Mouse (Mus musculus) embryonic facial prominence, embryonic 12.5 days (tissue): ENCODE results near the gene Gatad1. TPM values are rescaled to one million over a fixed set of nuclear protein-coding genes. Genes with fewer than 3 reads are reported as not detected.

Experiments used
- ATAC-seq: fragments of 200-750 bp; cut with Nextera tagmentation; 2 replicates; pipeline ENCODE4 v1.8.0; 2017; ENCODE audit not compliant: insufficient number of reproducible peaks, insufficient read depth, low FRiP score, low TSS enrichment
- H3K27ac ChIP-seq: fragments of 300-500 bp; sonication (generic); 2 replicates; pipeline ENCODE4 v1.5.1; 2016; ENCODE audit warnings: mild to moderate bottlenecking
- H3K27me3 ChIP-seq: fragments of 300-500 bp; sonication (generic); 2 replicates; pipeline ENCODE4 v1.6.1; 2016; ENCODE audit warnings: mild to moderate bottlenecking, moderate library complexity
- H3K36me3 ChIP-seq: fragments of 300-500 bp; sonication (generic); 2 replicates; pipeline ENCODE4 v1.6.1; 2016; ENCODE audit warnings: mild to moderate bottlenecking
- H3K4me1 ChIP-seq: fragments of 300-500 bp; sonication (generic); 2 replicates; pipeline ENCODE4 v1.6.1; 2016
- H3K4me2 ChIP-seq: fragments of 300-500 bp; sonication (generic); replicated peaks from 2 replicates; pipeline ENCODE4 v1.6.1; 2016; ENCODE audit warnings: mild to moderate bottlenecking, moderate library complexity
- H3K4me3 ChIP-seq: fragments of 300-500 bp; sonication (generic); 2 replicates; pipeline ENCODE4 v1.5.1; 2016; ENCODE audit warnings: mild to moderate bottlenecking
- H3K9ac ChIP-seq: fragments of 300-500 bp; sonication (generic); 2 replicates; pipeline ENCODE4 v1.6.1; 2016; ENCODE audit warnings: mild to moderate bottlenecking, moderate library complexity
- H3K9me3 ChIP-seq: fragments of 300-500 bp; sonication (generic); 2 replicates; pipeline ENCODE4 v1.6.1; 2016; ENCODE audit warnings: mild to moderate bottlenecking, moderate library complexity
- WGBS: fragments of 180-500 bp; shearing (Covaris S2); methylation state at CpG from one replicate; pipeline ENCODE4 v1.1.7; 2016; 5-methylcytosine and 5-hydroxymethylcytosine counted together
- polyA plus RNA-seq: library from polyadenylated mRNA; unstranded; fragments of >200 nt; fragmentation: Nextera tagmentation; extraction: Ambion mirVana; gene quantifications from 2 replicates; pipeline ENCODE4 v1.2.1, GENCODE M21; 2016

The Gatad1 gene
- polyA plus RNA-seq: 66.3 and 71.2 TPM in 2 replicates

DNA sequence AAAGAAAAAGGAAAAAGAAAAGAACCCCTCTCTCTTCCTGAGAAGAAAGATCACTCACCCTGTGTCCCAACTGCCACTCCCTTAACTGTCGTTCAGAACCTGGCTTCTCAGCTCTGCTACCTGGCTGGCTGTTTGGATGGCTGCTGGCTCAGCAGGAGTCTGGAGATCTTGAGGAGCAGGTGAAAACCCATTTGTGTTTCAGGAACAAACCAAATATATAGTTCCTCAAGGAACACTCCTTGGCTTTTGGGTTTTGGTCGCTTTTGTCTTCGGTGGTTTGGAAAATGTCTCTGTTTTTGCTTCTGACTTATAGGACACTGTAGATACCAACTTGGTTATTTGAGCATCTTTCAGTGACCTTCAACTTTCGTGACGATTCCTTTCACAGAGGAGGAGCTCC lies at the start of gene Gatad1:
Gene Gatad1, minus strand, starts transcription at position 101 of the 400 bp plus-strand sequence.
- no peak for ATAC-seq
- no peaks in the 10 kb centered on the region for H3K36me3 ChIP-seq
- no peak within 1 kb of the TSS for H3K4me3 ChIP-seq
- no peaks in the 10 kb centered on the region for H3K27me3 ChIP-seq
- H3K4me2 ChIP-seq: no peak within 1 kb of the TSS
- WGBS: 73% methylated on average over 5 of the region's 5 CpGs
- no peak within 1 kb of the TSS for H3K9ac ChIP-seq
- H3K27ac ChIP-seq: no peak within 1 kb of the TSS
- H3K4me1 ChIP-seq: no peaks in the 10 kb centered on the region
- H3K9me3 ChIP-seq: no peaks in the 10 kb centered on the region

DNA sequence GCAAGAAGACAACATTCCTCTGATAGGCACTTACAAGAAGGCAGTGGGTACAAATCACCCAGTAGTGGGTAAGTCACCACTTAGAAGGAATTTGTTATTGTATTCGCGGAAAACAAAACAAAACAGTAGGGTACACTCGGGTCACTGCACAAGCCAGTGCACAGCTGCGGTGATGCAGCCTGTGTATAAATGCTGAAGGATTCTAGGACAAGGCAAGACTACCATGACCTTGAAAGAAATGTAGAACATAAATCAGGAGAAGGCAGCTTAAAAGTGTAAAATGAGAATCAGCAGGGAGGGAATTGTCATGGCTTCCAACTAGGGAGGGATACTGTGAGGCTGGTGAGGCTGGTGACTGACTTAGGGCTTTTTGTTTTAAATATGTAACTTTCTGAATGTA lies 45.2 kb upstream of the Gatad1 start:
- H3K36me3 ChIP-seq: peaks cover 35% of the 10 kb centered on the region
- H3K27me3 ChIP-seq: no peaks in the 10 kb centered on the region
- H3K9ac ChIP-seq: no peak overlapping the region
- no peak overlapping the region for H3K4me3 ChIP-seq
- WGBS: 86% methylated on average over 4 of the region's 4 CpGs
- no peaks in the 10 kb centered on the region for H3K4me1 ChIP-seq
- ATAC-seq: no peak
- H3K27ac ChIP-seq: no peak overlapping the region
- no peaks in the 10 kb centered on the region for H3K9me3 ChIP-seq
- no peak overlapping the region for H3K4me2 ChIP-seq

GRCm38 (mm10) chr5:3700025-3700424 lies 43.0 kb upstream of the Gatad1 start:
- Histone ChIP-seq H3K9me3 (no peaks in the 10 kb centered on the region), H3K4me3 (no peak overlapping the region), H3K36me3 (peaks cover 37% of the 10 kb centered on the region), H3K4me2 (no peak overlapping the region), H3K4me1 (no peaks in the 10 kb centered on the region), H3K27me3 (no peaks in the 10 kb centered on the region), H3K9ac (no peak overlapping the region), H3K27ac (no peak overlapping the region)
- ATAC-seq: no peak
- 96% methylated on average over 5 of the region's 5 CpGs for WGBS

- no peak for ATAC-seq
- Histone ChIP-seq H3K27ac (no peak overlapping the region), H3K36me3 (peaks cover 57% of the 10 kb centered on the region), H3K9me3 (no peaks in the 10 kb centered on the region), H3K27me3 (no peaks in the 10 kb centered on the region), H3K4me3 (no peak overlapping the region), H3K9ac (no peak overlapping the region), H3K4me1 (no peaks in the 10 kb centered on the region), H3K4me2 (no peak overlapping the region)
- WGBS: 78% methylated on average over 3 of the region's 3 CpGs
These were observed 39.0 kb upstream of the Gatad1 start for GRCm38 (mm10) chr5:3696031-3696430.

GRCm38 (mm10) chr5:3695191-3695590 lies 38.2 kb upstream of the Gatad1 start:
- H3K36me3 ChIP-seq: peaks cover 54% of the 10 kb centered on the region

GRCm38 (mm10) chr5:3692956-3693355 lies 36.0 kb upstream of the Gatad1 start:
- no peak overlapping the region for H3K4me2 ChIP-seq
- H3K27ac ChIP-seq: no peak overlapping the region
- ATAC-seq: no peak
- H3K9ac ChIP-seq: no peak overlapping the region
- no peaks in the 10 kb centered on the region for H3K9me3 ChIP-seq
- H3K4me1 ChIP-seq: no peaks in the 10 kb centered on the region
- peaks cover 48% of the 10 kb centered on the region for H3K36me3 ChIP-seq
- no peak overlapping the region for H3K4me3 ChIP-seq
- WGBS: 93% methylated on average over 9 of the region's 9 CpGs
- H3K27me3 ChIP-seq: no peaks in the 10 kb centered on the region

More at GRCm38 (mm10) chr5:3695191-3695590, 38.2 kb upstream of the Gatad1 start:
- no peaks in the 10 kb centered on the region for H3K4me1 ChIP-seq
- WGBS: 88% methylated on average over 4 of the region's 4 CpGs
- H3K9ac ChIP-seq: no peak overlapping the region
- H3K27me3 ChIP-seq: no peaks in the 10 kb centered on the region
- H3K9me3 ChIP-seq: no peaks in the 10 kb centered on the region
- no peak for ATAC-seq
- no peak overlapping the region for H3K4me2 ChIP-seq
- H3K4me3 ChIP-seq: no peak overlapping the region
- no peak overlapping the region for H3K27ac ChIP-seq

DNA sequence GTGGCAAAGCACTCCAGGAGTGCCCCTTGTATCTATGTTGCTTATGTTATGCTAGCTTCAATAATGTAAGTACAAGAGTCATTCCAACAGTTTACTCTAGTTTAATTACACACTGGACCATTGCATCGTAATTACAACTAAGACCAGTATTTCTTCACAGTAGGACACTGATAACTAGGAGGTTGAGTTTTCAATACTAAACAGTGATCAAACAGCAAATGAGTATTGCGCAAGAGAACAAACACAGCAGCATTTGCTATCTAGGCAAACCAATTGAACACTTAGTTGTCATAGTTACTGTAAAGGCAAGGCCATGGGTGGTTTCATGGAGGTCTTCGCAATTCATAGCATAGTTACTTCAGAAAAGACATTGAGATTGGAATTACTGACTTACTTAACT lies 34.3 kb upstream of the Gatad1 start:
- no peak overlapping the region for H3K9ac ChIP-seq
- no peaks in the 10 kb centered on the region for H3K27me3 ChIP-seq
- H3K4me2 ChIP-seq: no peak overlapping the region
- peaks cover 45% of the 10 kb centered on the region for H3K36me3 ChIP-seq
- H3K4me1 ChIP-seq: no peaks in the 10 kb centered on the region
- ATAC-seq: no peak
- H3K9me3 ChIP-seq: no peaks in the 10 kb centered on the region
- WGBS: 94% methylated on average over 3 of the region's 3 CpGs
- H3K27ac ChIP-seq: no peak overlapping the region
- H3K4me3 ChIP-seq: no peak overlapping the region

DNA sequence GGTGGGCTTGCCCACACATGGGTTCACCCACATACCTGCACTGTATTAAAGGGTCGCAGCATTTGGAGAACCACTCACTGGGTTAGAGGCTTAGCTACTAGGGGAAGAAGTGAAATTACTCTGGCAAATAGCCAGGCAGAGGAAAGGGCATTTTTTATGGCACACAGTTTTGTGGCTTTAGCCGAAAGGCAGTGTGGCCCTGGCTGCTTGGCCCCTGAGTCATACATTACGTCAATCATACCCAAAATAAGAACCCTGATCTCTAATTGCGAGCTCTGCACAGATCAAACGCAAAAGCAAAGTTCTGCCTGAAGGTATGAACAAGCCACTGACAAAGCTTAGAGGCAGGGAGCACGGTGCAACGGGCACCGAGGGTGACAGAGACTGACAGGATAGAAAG lies 31.3 kb upstream of the Gatad1 start:
- H3K4me1 ChIP-seq: no peaks in the 10 kb centered on the region
- H3K27ac ChIP-seq: no peak overlapping the region
- H3K9ac ChIP-seq: no peak overlapping the region
- H3K27me3 ChIP-seq: no peaks in the 10 kb centered on the region
- ATAC-seq: no peak
- H3K4me3 ChIP-seq: no peak overlapping the region
- H3K4me2 ChIP-seq: no peak overlapping the region
- peaks cover 27% of the 10 kb centered on the region for H3K36me3 ChIP-seq
- WGBS: 85% methylated on average over 8 of the region's 8 CpGs
- no peaks in the 10 kb centered on the region for H3K9me3 ChIP-seq

- ATAC-seq: no peak
- Histone ChIP-seq H3K4me2 (no peak overlapping the region), H3K36me3 (no peaks in the 10 kb centered on the region), H3K4me3 (no peak overlapping the region), H3K9me3 (no peaks in the 10 kb centered on the region), H3K27ac (no peak overlapping the region), H3K27me3 (no peaks in the 10 kb centered on the region), H3K9ac (no peak overlapping the region), H3K4me1 (peaks cover 11% of the 10 kb centered on the region; the same call in 1 of the 2 replicates)
- WGBS: 92% methylated on average over 6 of the region's 6 CpGs
These were observed 13.1 kb upstream of the Gatad1 start for GRCm38 (mm10) chr5:3669938-3670554.

DNA sequence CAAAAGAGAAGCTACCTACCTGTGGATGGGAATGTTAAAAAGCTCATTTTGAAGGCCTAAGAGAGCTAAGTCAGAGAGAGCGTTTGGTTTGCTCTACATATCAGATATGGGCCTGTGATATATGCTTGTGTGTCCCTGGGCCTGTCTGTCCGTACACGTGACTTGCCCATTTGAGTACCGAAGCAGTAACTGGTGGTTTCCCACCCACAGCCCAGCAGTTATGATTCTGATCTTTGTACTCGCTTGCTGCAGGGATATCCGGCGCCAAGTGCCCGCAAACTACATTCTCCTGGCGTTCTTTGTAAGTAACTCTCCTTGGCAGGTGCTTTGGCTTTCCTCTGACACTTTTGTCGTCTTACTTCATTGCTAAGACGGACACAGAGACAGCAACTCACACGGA lies 9.6 kb upstream of the Gatad1 start:
- peaks cover 11% of the 10 kb centered on the region; the same call in 1 of the 2 replicates for H3K4me1 ChIP-seq
- H3K27ac ChIP-seq: no peak overlapping the region
- no peaks in the 10 kb centered on the region for H3K9me3 ChIP-seq
- 80% methylated on average over 12 of the region's 12 CpGs for WGBS
- H3K9ac ChIP-seq: no peak overlapping the region
- H3K4me2 ChIP-seq: no peak overlapping the region
- H3K4me3 ChIP-seq: no peak overlapping the region
- H3K27me3 ChIP-seq: no peaks in the 10 kb centered on the region
- no peak for ATAC-seq
- no peaks in the 10 kb centered on the region for H3K36me3 ChIP-seq

- peaks cover 11% of the 10 kb centered on the region; the same call in 1 of the 2 replicates for H3K4me1 ChIP-seq
- no peak for ATAC-seq
- H3K9me3 ChIP-seq: no peaks in the 10 kb centered on the region
- H3K36me3 ChIP-seq: no peaks in the 10 kb centered on the region
- no peak overlapping the region for H3K4me3 ChIP-seq
- no peak overlapping the region for H3K4me2 ChIP-seq
- H3K27me3 ChIP-seq: no peaks in the 10 kb centered on the region
- WGBS: 91% methylated on average over 2 of the region's 2 CpGs
- no peak overlapping the region for H3K9ac ChIP-seq
- no peak overlapping the region for H3K27ac ChIP-seq
These were observed 8.2 kb upstream of the Gatad1 start for GRCm38 (mm10) chr5:3665225-3665624.

- no peak overlapping the region for H3K4me3 ChIP-seq
- H3K4me1 ChIP-seq: no peaks in the 10 kb centered on the region
- no peak overlapping the region for H3K4me2 ChIP-seq
- H3K27ac ChIP-seq: no peak overlapping the region
- H3K27me3 ChIP-seq: no peaks in the 10 kb centered on the region
- no peaks in the 10 kb centered on the region for H3K36me3 ChIP-seq
- no peak for ATAC-seq
- 87% methylated on average over 4 of the region's 4 CpGs for WGBS
- no peak overlapping the region for H3K9ac ChIP-seq
- H3K9me3 ChIP-seq: no peaks in the 10 kb centered on the region
These were observed 3.2 kb downstream of the Gatad1 start for GRCm38 (mm10) chr5:3653801-3654200.
